Mouse (Mus musculus): ENCODE data around the gene Raet1e. TPM values are rescaled to one million over a fixed set of nuclear protein-coding genes. Genes with fewer than 3 reads are reported as not detected.
"Not testable (repeated sequence)": the region's sequence is repeated elsewhere in the genome, so short reads cannot be mapped to it uniquely, and the experiment has no call there.

Raet1e gene
- total RNA-seq, 2 experiments from 2014 or later = 0.14 TPM; not detected in 1

DNA sequence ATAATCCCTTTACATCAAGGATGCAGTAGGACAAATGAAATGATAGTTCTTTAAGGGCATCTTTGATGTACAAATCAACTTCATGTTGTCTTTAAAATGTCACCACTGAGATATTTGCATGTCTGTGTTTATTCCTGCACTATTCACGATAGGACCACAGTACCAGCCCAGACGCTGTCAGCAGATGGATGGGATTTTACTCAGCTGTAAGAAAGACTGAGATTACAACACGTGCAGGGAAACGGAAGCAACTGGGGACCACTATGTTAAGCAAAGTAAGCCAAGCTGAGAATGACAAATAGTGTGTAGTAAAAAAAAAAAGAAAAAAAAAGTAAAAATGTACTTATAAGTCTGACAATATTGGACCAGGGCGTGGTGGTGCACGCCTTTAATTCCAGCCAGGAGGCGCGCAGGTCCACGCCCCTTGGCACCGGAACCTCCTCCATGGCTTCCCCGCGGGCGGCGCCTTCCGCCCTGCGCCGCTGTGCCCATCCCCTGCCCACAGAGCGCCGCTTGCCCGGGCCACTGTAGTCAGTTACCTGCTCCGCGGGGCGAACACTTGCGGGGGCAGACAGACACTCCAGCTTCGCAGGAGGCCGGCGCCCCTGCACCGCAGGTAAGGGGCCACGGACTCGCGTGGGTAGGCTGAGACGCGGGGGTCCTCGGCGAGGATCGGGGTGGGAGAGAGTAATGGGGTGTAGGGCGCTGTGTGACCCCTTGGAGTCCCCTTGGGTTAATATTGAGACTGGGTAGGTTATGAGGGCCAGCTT is 114.7 kb downstream of the Raet1e start:
- not testable (repeated sequence) for DNase-seq (ENCODE audit: low spot score)

DNA sequence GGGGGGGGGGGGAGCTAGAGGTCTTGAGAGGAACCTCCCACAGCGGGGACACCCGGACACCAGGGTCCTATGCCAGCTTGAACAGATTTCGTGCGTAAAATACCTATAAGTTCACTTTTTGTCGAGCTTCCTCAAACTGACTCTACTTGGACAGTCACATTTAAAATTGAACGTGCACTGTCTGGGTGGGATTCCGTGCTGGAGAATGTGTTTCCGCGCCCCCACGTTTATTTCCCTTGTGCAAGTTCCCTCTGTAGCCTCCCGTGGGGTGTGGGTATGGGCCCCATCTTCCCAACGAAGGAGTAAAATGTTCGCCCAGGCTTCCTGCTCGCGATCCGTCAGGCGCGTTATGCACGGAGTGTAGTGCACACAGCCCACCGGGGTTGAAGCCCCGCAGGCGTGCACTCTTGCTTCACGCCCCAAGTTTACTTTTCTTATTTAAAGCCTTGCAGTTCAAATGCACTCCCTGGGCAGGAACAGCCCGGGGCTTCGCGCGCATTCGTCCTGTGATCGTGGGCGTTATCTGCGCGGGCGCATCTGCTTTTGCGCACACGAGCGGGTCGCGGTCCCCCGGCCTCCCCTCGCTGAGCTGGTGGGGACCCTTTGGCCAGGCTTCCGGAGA is 115.4 kb downstream of the Raet1e start:
- DNase-seq (ENCODE audit: low spot score) = no peak

DNA sequence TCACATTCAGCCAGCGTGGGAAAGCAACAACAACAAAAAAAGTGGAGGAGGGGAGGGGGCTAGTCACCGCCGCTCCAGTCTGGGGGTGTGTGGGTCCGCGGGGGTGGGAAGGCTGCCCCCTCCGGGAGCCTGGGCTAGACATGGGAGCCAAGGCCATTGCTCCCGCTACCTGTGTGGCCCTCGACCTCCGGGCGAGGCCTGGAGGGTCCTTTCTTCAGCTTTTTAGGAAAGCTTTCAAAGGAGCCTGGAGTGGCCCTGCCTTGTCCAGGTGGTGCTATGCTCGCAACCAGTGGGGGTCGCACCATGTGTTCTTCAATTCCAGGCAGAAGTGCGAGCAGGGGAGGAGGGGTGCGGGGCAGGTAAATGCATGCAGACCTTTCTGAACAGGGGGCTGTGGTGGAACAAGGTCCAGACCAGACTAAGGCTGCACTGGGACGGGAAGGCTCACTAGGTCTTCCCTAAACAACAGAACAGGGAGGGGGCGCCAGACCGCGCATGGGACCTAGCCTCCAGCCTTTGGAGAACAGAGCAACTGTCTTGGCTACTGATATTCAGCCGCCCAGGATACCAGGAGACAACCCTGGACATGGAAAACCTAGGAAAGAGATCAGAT is 116.2 kb downstream of the Raet1e start:
- no peak for DNase-seq (ENCODE audit: low spot score)

DNA sequence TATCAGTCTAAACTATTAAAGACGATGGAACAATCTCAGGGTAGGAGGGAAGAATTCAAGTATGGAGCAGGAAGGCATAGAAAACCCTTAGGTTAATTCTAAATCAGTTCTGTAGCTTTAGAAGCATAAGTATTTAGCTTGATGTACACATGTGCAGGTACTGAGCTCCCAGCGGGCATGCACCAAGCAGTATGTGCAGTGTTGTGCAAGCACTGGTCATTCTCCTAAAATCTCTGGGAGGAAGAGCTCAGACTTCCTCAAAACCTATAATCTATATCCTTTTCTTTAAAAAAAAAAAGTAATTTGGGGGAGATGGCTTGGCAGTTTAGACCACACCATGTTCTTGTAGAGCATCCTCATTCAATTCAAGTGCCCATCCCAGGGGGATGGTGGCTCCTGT is 120.1 kb downstream of the Raet1e start:
- DNase-seq (ENCODE audit: low spot score) = not testable (repeated sequence)

DNA sequence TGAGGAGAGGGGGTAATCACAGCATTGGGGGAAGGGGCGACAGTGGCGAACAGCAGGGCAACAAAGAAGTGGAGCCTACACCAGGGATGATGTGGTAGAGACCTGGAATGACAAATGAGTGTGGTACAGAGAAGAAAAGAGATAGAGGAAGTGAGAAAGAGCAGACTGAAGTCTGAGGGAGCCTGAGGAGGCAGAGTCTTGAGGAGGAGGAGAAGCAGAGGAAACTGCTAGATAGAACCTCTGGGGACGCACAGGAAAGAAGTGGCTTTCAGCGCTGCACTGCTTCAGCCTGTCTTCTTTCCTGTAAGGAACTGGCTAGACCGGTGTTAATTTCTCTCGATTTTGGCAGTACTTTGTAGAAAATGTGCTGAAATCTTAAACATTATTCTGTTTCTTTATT is 124.4 kb downstream of the Raet1e start:
- DNase-seq (ENCODE audit: low spot score) = no peak

DNA sequence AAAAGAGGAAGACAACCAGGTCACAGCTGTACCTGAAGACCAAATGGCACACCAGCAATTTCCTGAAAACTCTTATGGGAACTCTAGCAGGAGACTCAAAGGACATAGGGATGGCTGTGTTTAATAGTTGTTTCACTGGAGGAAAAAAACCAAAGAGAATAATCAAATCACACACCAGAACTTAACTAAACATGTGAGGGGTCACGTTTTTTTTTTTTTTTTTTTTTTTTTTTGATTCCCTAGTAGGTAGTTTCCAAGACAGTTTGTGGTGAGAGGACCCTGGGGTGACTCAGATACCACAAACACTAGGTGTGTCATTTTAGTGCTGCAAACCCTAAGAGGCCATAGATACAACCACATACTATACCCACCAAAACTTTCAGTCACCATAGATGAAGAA is 137.3 kb downstream of the Raet1e start:
- no peak for DNase-seq (ENCODE audit: low spot score)

DNA sequence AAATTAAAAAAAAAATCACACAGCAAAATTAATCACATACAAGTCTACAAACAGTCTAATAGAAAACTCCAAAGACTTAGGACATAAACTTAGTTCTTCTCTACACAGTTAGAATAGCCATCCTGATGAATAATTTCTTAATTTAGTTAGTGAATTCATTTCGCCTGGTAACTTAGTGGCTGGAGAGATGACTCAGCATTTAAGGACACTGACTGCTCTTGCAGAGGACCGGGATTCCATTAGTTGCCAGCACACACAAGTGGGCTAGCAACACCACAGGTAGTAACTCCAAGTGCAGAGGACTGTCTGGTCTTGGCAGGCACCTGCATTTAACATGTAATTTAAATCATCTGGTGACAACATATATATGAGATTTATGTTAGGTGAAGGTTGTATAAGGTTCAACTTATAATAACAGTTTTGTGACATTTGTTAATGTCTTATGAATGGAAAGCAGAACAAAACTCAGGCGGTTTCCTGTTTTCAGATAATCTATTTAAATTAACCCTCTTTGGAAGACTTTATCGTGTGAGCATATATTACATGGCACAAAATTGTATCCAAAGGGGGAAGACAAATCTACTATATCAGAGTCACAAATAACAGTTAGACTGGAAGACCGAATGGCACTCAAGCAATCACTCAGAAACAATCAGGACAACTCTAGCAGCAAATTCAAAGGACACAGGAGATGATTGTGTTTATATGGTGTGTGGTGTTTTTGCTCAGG is 138.8 kb downstream of the Raet1e start:
- no peak for DNase-seq (ENCODE audit: low spot score)

DNA sequence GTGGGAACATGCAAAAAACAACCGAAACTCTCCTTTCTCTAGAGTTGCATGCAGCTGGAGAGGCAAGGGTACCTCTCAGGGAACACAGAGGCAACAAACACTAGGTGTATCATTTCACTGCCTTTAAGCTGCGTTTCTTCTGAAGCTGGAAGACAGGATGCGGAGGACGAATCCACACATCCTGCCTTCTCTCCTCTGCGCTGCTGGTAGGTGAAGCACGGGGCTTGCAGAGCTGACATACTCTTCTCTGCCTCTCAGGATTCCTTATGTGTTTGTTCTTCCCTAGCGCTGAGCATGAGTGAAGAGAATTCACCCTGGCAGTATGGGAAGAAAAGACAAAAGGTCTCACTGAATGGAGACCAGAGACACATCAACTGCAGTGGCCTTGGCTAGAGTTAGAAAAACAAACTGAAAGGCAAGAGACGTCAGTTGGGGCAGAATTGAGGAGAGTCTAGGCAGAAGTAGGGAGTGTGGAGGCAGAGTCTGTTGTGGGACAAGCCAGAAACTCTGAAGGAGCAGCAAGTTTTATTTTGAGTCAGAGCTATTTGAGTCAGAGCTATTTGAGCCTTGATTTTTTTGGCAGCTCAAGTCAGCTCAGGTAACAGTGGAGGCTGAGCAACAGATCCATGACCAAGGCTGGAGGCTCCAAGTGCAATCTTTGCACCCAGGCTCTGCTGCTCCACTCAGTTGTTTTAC is 139.5 kb downstream of the Raet1e start:
- DNase-seq (ENCODE audit: low spot score) = peak; percentile 45

DNA sequence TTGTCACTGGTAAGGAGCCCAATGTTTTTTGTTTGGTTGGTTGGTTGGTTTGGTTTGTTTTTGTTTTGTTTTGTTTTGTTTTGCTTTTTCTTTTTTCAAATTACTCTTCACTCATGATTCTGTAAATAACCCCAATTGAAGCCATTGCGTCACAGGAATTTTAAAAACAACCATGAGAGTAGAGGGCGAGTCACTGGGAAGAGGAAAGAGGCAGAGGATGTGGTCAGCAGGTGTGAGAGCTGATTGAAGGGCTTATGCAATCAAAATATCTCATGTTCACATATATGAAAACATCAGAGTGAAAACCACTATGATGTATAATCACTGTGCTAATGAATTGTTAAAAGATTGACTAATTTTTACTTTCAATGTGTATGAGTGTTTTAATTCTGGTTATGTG is 141.0 kb downstream of the Raet1e start:
- no peak for DNase-seq (ENCODE audit: low spot score)

DNA sequence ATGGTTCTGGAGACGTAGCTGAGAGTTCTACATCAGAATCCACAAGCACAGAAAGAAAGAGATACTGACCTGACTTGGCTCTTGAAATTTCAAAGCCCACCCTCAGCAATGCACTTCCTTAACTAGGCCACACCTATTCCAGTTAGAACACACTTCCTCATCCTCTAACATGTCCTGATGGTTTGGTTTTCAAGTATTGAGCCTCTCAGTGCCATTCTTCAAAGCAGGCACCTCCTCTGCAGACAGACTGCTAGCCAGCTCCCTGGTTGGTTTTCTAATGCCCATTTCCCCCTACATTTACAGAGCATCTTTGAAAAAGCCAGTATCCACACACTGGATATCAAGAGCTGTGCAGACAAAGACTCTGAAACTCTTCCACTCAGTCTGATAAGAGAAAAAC is 143.3 kb downstream of the Raet1e start:
- DNase-seq (ENCODE audit: low spot score) = no peak

DNA sequence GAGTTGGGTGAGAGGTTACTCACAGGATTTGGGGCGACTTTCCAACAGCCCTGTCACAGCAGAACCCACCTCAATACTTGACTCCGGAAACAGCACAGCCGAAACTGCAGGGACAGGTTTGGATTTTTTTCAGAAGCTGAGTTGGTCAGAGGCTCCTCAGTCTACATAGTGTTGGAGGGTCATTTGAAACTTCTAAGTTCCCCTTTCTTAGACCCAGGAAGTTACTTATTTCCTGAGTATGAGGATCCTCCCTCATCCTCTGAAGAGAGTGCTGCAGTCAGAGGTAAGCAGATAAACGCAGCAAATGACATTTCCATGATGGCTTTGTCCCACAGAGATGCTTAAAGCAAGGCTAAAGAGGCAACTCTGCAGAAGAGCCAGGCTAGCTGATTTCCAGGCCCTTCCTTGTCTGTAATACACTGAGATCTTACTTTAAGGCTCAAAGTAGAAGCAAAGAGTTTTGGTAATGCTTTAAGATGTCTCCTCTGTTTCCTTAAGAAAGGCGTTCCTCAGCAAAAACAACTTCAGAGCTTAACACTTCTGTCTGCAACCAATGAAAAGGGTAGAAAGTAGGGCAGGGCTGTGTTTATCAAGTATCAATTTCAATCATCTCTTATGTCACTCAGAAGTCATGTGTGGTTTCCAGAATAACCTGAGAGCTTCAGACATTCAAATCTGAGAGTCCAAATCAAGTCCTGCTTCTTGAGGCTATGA is 144.1 kb downstream of the Raet1e start:
- DNase-seq (ENCODE audit: low spot score) = peak; percentile 10

DNA sequence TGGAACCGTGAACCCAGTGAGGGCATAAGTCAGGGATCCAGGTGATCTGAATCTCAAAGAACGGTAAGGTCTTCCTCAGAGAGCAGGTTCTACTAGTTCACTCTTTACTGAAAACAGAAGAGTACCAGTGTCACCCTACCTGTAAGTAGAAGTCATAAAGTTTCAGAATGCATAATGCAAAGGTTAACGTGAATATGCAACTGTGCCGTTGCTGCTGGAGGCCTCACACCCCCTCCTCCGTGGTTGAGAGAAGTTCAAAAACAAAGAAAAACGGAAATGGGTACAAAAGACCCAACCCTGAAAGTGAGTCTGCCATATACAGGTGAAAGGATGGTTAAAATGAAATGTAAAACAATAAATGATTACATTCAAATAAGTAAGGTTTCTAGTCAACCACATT is 145.4 kb downstream of the Raet1e start:
- DNase-seq (ENCODE audit: low spot score) = no peak

DNA sequence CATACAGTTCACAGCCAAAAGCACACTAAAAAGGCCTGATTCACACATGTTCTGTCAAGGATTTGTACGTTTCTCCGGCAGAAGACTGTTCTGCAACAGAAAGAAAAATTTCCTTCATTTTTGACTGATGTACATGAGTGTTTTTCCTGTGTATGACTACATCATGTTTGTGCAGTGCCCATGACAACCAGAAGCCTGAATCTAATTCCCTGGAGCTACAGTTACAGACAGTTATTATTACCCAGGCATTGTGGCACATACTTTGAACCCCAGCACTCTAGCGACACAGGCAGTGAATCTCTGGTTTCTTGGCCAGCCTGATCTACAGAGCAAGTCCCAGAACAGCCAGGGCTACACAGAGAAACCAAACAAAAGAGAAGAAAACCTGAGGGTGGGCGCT is 147.4 kb downstream of the Raet1e start:
- no peak for DNase-seq (ENCODE audit: low spot score)

DNA sequence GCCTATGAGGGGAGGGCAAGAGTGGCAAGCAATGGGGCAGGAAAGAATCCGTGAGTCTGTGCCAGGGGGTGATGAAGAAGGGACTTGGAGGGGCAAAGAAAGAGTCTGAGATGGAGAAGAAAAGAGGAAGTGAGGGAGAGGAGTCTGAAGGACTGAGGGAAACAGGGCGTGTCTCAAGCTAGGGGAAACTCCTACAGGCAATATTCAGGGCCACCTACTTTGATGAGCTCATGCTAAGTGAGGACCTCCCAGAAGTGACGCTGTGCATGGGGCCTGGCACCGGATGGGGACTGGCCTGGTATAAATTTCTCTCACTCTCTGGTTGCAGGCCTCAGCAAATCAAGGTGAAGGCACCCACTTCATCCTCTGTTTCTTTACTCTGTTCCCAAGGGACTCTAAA is 148.1 kb downstream of the Raet1e start:
- DNase-seq (ENCODE audit: low spot score) = no peak

DNA sequence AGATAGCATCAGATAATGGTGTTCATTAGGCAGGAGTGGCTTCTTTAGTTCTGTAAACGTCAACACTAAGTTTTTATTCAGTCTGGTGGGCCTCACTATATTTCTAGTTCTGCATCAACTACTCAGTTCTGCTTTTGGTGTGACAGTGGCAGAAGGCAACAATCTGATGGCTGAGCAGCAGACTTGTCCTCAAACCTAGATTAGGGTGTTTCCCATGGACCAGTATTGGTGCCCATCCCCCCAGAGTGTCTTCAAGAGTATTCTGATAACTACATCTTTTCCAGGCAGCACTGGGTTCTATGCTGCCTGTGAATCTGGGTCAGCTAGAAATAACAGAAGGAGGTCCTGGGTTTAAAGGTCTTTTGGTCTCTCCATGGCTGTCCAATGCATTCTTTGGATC is 149.9 kb downstream of the Raet1e start:
- no peak for DNase-seq (ENCODE audit: low spot score)

DNA sequence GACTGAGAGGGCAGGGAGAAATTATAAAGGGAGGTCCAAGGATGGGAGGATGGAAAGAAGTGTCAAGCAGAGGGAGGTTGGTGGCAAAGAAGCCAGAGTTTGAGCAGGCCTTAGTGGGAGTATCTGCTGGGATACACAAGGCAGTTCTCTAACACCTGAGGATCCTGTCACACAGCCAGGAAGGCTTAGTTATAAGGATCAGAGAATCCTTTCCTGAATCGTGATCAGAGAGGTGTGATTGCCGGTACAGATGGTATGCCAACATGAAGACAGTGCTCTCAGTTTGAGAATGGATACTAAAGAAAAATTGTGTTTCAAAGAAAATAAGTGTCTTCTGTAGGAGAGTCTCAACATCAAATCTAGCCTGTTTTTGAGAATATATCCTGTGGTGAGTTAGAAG is 164.5 kb downstream of the Raet1e start:
- DNase-seq (ENCODE audit: low spot score) = no peak

DNA sequence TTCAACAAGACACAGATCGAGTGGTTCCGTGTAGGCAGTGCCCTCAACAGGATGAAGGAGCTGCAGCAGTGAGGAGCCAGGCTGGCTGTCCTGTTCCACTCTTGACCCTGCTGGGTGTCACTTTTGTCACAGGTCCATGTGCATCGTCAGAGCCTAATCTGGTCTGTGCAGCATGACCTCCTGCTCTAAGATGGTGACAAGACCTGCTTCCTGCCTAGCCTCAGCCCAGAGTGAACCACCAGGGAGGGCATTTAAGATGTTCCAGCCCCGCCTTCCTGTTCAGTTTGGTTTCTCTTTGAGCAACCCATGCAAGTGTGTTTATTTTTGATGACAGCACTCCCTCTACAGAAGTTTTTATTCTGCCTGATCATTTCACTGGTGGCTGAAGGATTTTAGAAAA is 187.4 kb downstream of the Raet1e start:
- DNase-seq (ENCODE audit: low spot score) = peak; percentile 61

DNA sequence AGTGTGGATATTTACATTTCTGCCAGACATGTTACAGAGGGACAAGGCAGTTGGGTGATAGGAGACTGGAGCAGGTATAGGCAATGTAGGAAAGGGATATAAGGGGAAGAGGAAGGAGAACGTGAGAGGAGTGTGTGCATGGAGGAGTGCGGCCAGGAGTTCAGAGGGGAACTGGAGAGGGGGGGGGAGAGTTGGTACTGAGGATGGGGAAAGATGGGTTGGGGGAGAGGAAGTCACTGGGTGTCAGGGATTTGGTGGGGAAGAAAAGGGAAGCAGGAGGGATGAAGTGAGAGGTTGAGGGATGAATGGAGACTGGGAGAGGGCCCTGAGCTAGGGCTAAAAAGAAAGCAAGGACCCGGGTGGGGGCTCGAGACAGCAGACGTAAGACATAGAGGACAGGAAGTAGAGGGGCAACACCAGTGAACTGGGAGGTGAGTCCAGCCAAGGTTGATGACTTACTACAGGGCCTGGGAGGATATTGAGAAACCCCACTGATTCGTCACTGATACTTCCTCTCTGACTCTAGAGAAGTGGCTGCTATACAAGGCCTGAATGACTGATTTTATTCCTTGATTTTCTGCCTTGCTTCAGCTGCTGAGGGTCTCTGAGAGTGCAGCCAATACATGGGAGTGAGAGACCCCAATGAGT is 195.3 kb downstream of the Raet1e start:
- not testable (repeated sequence) for DNase-seq (ENCODE audit: low spot score)

DNA sequence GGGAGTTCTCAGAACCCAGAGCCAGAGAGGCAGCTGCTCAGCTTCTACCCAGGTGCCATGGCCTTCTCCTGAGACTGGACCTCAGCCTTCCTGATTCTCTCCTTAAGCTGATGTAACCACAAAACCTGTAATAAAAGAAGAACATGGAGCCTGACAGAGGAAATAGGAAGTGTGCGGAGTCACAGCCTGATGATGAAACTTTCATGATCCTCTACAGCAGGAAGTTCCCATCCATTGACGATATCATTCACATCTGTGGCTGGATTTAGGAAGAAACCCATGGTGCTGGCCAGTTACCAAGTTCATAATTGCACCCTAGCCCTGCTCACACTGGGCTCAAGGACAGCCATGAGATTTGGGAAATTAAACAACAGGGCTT is 195.8 kb downstream of the Raet1e start:
- not testable (repeated sequence) for DNase-seq (ENCODE audit: low spot score)

DNA sequence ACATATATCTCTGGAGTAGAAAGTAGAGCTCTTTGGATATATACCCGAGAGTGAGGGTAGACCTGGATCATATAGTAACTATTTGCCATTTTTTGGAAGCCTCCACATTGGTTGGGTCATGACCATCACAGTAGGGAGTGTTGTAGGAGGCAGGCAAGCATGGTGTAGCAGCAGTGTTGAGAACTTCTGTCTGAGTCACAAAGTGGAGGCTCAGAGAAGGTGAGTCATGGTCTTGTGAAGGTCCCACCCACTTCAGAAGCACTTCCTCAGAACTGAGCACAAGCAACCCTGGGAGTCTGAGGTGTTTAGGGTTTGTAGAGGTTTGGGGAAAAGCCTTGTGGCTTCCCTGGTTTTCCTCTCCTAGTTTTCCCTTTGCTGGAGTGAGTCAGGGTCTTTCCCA is 199.0 kb downstream of the Raet1e start:
- not testable (repeated sequence) for DNase-seq (ENCODE audit: low spot score)
